Mouse (Mus musculus): Measurements from ENCODE around the gene Gna13. TPM values are rescaled to one million over a fixed set of nuclear protein-coding genes. Genes with fewer than 3 reads are reported as not detected.

Gene Gna13
- 20.8 TPM for polyA plus RNA-seq (2014; fragmentation: Illumina TruSeq; extraction: RNeasy Lipid Tissue Mini Kit (QIAGEN cat#74804); ENCODE audit: low read depth, low replicate concordance)

DNA sequence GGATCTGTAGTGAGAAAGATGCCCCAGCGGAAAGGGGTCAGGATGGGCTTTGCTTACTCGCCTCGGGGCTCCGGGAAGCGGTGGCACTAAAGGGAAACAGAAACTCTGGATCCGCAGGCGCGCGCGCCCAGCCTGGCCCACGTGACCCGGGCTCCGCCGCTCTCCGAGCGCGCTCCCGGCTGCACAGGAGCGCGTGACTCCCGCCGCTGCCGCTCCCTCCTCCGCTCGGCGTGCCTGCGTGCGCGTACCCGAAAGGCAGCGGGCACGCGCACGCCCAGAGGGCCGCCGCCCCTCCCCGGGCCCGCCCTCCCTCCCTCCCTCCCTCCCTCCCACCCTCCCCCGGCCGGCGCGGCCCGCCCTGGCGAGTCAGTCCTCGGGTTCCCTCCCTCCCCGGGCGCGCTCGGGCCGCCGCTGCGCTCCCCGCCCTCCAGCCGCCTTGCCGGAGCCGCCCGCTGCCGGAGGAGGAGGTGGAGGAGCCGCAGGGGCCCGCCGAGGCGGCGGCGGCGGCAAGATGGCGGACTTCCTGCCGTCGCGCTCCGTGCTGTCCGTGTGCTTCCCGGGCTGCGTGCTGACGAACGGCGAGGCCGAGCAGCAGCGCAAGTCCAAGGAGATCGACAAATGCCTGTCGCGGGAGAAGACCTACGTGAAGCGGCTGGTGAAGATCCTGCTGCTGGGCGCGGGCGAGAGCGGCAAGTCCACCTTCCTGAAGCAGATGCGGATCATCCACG, at the start of gene Gna13:
TSS of gene Gna13 (plus strand) at position 369 of the 728 bp plus-strand sequence.

DNA sequence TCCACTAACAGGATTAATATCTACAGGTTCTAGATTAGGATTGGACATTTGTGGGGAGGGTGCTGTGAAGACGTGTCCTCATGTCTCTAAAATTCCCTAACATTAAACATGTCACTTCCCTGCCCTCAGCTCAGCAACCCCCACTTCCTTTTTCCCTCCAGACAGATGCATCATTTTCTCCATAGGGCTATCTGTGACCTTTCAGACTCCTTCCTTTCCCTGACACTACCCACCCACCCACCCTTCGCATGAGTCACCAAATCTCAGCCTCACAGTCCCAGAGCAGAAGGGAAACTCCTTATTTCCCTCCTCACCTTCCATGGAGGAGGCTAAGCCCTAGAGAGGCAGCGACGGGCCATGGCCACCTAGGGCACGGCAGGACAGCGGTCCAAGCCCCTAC, 51.0 kb downstream of the Gna13 start, which contains the start of gene 9930022D16Rik:
TSS of gene 9930022D16Rik (plus strand) at position 301 of the 400 bp plus-strand sequence.

GRCm38 (mm10) chr11:109425392-109426271, 63.0 kb downstream of the Gna13 start, which contains the start of gene Amz2:
Gene Amz2, plus strand, starts transcription at chr11:109425946.

Other genes with a start within 250 kb of the Gna13 start
- gene E030025P04Rik, start 218.5 kb upstream of the Gna13 start, polyA plus RNA-seq (2014; fragmentation: Illumina TruSeq; extraction: RNeasy Lipid Tissue Mini Kit (QIAGEN cat#74804); ENCODE audit: low read depth, low replicate concordance): 0.40 TPM
- 26.4 TPM for gene Rgs9, start 64.7 kb upstream of the Gna13 start, polyA plus RNA-seq (2014; fragmentation: Illumina TruSeq; extraction: RNeasy Lipid Tissue Mini Kit (QIAGEN cat#74804); ENCODE audit: low read depth, low replicate concordance)
- gene 9930022D16Rik, start 51.1 kb downstream of the Gna13 start, polyA plus RNA-seq (2014; fragmentation: Illumina TruSeq; extraction: RNeasy Lipid Tissue Mini Kit (QIAGEN cat#74804); ENCODE audit: low read depth, low replicate concordance): not detected
- gene Amz2, start 63.1 kb downstream of the Gna13 start, polyA plus RNA-seq (2014; fragmentation: Illumina TruSeq; extraction: RNeasy Lipid Tissue Mini Kit (QIAGEN cat#74804); ENCODE audit: low read depth, low replicate concordance): 52.1 TPM
- gene Arsg, start 110.5 kb downstream of the Gna13 start, polyA plus RNA-seq (2014; fragmentation: Illumina TruSeq; extraction: RNeasy Lipid Tissue Mini Kit (QIAGEN cat#74804); ENCODE audit: low read depth, low replicate concordance): 6.6 TPM
- 7.8 TPM for gene Slc16a6, start 110.8 kb downstream of the Gna13 start, polyA plus RNA-seq (2014; fragmentation: Illumina TruSeq; extraction: RNeasy Lipid Tissue Mini Kit (QIAGEN cat#74804); ENCODE audit: low read depth, low replicate concordance)
- 36.8 TPM for gene Wipi1, start 249.1 kb downstream of the Gna13 start, polyA plus RNA-seq (2014; fragmentation: Illumina TruSeq; extraction: RNeasy Lipid Tissue Mini Kit (QIAGEN cat#74804); ENCODE audit: low read depth, low replicate concordance)

Data from adipose tissue, adult 10 weeks (tissue).